ENCODE assay signal across 21 mouse cellular contexts in the genomic region with DNA sequence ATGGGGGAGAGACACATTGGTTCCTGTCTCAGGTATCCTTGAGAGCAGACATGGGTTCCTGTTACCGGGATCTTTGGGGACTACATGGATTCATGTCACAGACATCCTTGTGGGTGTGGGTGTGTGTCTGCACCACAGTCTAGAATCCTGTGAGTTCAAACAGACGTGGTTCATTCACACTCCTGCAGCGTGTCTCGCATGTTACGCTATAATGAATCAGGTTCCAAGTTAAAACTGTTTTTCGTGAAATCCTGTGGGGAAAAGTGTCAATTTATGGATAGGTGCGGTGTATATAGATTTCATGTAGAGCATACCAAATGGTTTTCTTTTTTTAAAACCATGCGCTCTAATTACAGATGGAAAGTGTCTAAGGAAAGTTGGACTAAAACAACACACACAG. TPM values are rescaled to one million over a fixed set of nuclear protein-coding genes. Genes with fewer than 3 reads are reported as not detected.
A peak's percentile ranks its signal among the peaks of the same experiment; 100 is the strongest.
DNase-seq lines count a peak whose midpoint lies in the region; ATAC-seq lines count a peak whose summit lies in the region.
"Had no signal": no experiment of that assay in that cellular context is flagged by ENCODE, and none has a peak within 500 bp of the region (broad histone marks: within the 10 kb centered on the region; RNA-seq: fewer than 3 reads in every experiment).

No protein-coding gene starts in this region.

- ATAC-seq in frontal cortex, adult (ENCODE audit: low TSS enrichment), result peak; percentile 47
- ATAC-seq: CD4-positive, CD25-positive, alpha-beta regulatory T cell, adult 4 months; forebrain, embryonic 15.5 days; hindbrain, embryonic 16.5 days; intestine, embryonic 15.5 days had no signal

- intact Hi-C loops in left cerebral cortex, postnatal 14 days (cut with DNase I), result no loop called here
- intact Hi-C loops in heart, postnatal 36 days (cut with DNase I), result no loop called here

- no peak for DNase-seq in frontal cortex, postnatal 25 days (ENCODE audit: low spot score in 2 of 2)
- DNase-seq in left cerebral cortex, postnatal 14 days (ENCODE audit: low spot score in 2 of 2), result peak; percentile 49 to 81
- DNase-seq in left cerebral cortex, adult 11 months (ENCODE audit: low spot score), result no peak
- DNase-seq in right cerebral cortex, postnatal 25 days, result peak; percentile 35
- DNase-seq in right cerebral cortex, postnatal 14 days, result no peak
- DNase-seq in heart, postnatal 36 days, result no peak
- DNase-seq: adrenal gland, adult 2 months; adrenal gland, postnatal 14 days; cerebellum, adult 11-12 months; cerebellum, adult 8-10 months; cerebellum, postnatal 10 days; cerebellum, postnatal 36 days; embryo, embryonic 11 days; gastrocnemius, adult 2 months; gastrocnemius, postnatal 14 days; heart, adult 11 months had no signal

RNA-seq across cellular contexts. Expression of a gene that starts 52.5 kb away (rescaled TPM):
- total RNA-seq in left cerebral cortex, postnatal 14 days (2021), result 100 to 1,000 TPM; 215 to 238 TPM
- 1 to 10 TPM; 7.3 to 8.6 TPM for total RNA-seq in heart, postnatal 36 days (2021)

Comparison
In these comparisons a context has a peak if more than half of its experiments do, and no peak if none do; other contexts are left out.
1. DNase-seq: peak in left cerebral cortex, postnatal 14 days (2 of 2) and right cerebral cortex, postnatal 25 days (single experiment); none in frontal cortex, postnatal 25 days (0 of 2), left cerebral cortex, adult 11 months (single experiment), right cerebral cortex, postnatal 14 days (single experiment) and heart, postnatal 36 days (0 of 2).
2. RNA of a gene that starts 52.5 kb away (total RNA-seq): 215 to 238 TPM in left cerebral cortex, postnatal 14 days; 7.3 to 8.6 TPM in heart, postnatal 36 days; every median in the first group is over 10 times any median in the second.